Mouse (Mus musculus) myocyte (in vitro differentiated cells): ENCODE data around the gene Lca5l. TPM values are rescaled to one million over a fixed set of nuclear protein-coding genes. Genes with fewer than 3 reads are reported as not detected.

Source experiments
- H3K27me3 ChIP-seq: one replicate; pipeline ENCODE4 v1.6.1; 2011; ENCODE audit not compliant: control insufficient read depth, insufficient read depth, insufficient read length
- H3K36me3 ChIP-seq: one replicate; pipeline ENCODE4 v1.6.1; 2011; ENCODE audit not compliant: control insufficient read depth, insufficient read depth
- H3K4me2 ChIP-seq: one replicate; pipeline ENCODE4 v1.6.1; 2011; ENCODE audit warnings: low read depth, control low read depth
- H3K4me3 ChIP-seq: one replicate; pipeline ENCODE4 v1.5.1; 2011; ENCODE audit warnings: mild to moderate bottlenecking, control low read depth, moderate library complexity
- H3K79me2 ChIP-seq: one replicate; pipeline ENCODE4 v1.6.1; 2011; ENCODE audit not compliant: control insufficient read depth, insufficient read depth
- H3ac ChIP-seq: one replicate; pipeline ENCODE4 v1.6.1; 2011; ENCODE audit not compliant: control insufficient read depth, insufficient read length
- CEBPB ChIP-seq: IDR thresholded peaks from 2 replicates; pipeline ENCODE4 v1.6.1; 2011; ENCODE audit warnings: mild to moderate bottlenecking, moderate library complexity; ENCODE audit not compliant: poor library complexity, insufficient read depth, severe bottlenecking
- E2F4 ChIP-seq: IDR thresholded peaks from one replicate; pipeline ENCODE4 v1.6.1; 2011; ENCODE audit warnings: mild to moderate bottlenecking, control low read depth, moderate library complexity; ENCODE audit not compliant: insufficient read depth
- MAX ChIP-seq: IDR thresholded peaks from one replicate; pipeline ENCODE4 v1.6.1; 2011; ENCODE audit warnings: low read depth, mild to moderate bottlenecking, control low read depth
- MYOD1 ChIP-seq, 3 experiments: IDR thresholded peaks; one replicate each; pipeline ENCODE4 v1.6.1; 2011; ENCODE audit warnings: control low read depth in 2 of 3, low read depth in 2 of 3, mild to moderate bottlenecking in 2 of 3, moderate library complexity in 1 of 3; ENCODE audit not compliant: insufficient read length in 2 of 3, control insufficient read depth in 1 of 3
- MYOG ChIP-seq, 3 experiments: IDR thresholded peaks; one replicate each; pipeline ENCODE4 v1.6.1; 2011; ENCODE audit warnings: control low read depth in 2 of 3, low read depth in 2 of 3, mild to moderate bottlenecking in 2 of 3; ENCODE audit not compliant: insufficient read length in 2 of 3, control insufficient read depth in 1 of 3, insufficient read depth in 1 of 3
- POLR2A ChIP-seq: IDR thresholded peaks from one replicate; pipeline ENCODE4 v1.6.1; 2011; ENCODE audit warnings: low read depth, mild to moderate bottlenecking, control low read depth, moderate library complexity; ENCODE audit not compliant: insufficient read length
- POLR2AphosphoS2 ChIP-seq: IDR thresholded peaks from one replicate; pipeline ENCODE4 v1.6.1; 2011; ENCODE audit warnings: low read depth, control low read depth; ENCODE audit not compliant: insufficient read length
- REST ChIP-seq: IDR thresholded peaks from one replicate; pipeline ENCODE4 v1.6.1; 2011; ENCODE audit warnings: mild to moderate bottlenecking, control low read depth, moderate library complexity; ENCODE audit not compliant: insufficient read depth, insufficient read length
- SRF ChIP-seq: IDR thresholded peaks from one replicate; pipeline ENCODE4 v1.6.1; 2011; ENCODE audit warnings: low read depth; ENCODE audit not compliant: control insufficient read depth, insufficient read length
- TCF12 ChIP-seq: IDR thresholded peaks from one replicate; pipeline ENCODE4 v1.6.1; 2011; ENCODE audit warnings: mild to moderate bottlenecking, control low read depth; ENCODE audit not compliant: poor library complexity, insufficient read depth, severe bottlenecking
- TCF3 ChIP-seq: IDR thresholded peaks from one replicate; pipeline ENCODE4 v1.6.1; 2011; ENCODE audit warnings: low read depth, control low read depth; ENCODE audit not compliant: insufficient read length
- USF1 ChIP-seq: IDR thresholded peaks from one replicate; pipeline ENCODE4 v1.6.1; 2011; ENCODE audit warnings: low read depth, mild to moderate bottlenecking, control low read depth, moderate library complexity
- polyA plus RNA-seq: library from polyadenylated mRNA; unstranded; fragments of >200 nt; fragmentation: generic; extraction: Trizol; gene quantifications from one replicate; pipeline ENCODE4 v1.2.1, GENCODE M21; 2012; ENCODE audit warnings: missing spikeins

Gene Lca5l
- polyA plus RNA-seq, 1 experiment: 0.18 TPM

DNA sequence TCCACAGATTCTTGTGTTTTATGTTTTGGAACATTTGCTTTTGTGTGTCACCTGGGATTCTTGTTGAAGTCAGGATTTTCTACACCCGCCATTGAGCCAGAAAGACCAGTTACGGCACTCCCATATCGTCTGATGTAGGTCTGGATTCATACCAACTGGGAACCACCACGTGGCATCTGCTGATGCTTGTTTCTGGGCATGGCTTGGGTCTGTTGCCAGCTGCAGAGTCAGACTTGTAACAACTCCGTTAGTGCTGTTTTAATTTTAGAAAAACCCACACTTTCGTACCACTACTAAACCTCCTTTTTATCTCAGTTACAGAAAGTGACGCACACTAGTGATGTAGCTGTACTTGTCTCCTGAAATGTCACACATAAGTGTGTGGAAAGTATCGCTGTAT is 36.1 kb downstream of the Lca5l start:
- Histone ChIP-seq H3K27me3 (no peaks in the 10 kb centered on the region), H3K4me3 (no peak overlapping the region), H3K36me3 (no peaks in the 10 kb centered on the region), H3K79me2 (no peaks in the 10 kb centered on the region), H3K4me2 (no peak overlapping the region), H3ac (no peak overlapping the region)
- no peak for TF ChIP-seq TCF3
- TF ChIP-seq E2F4: no peak
- no peak for TF ChIP-seq MYOD1 (IDR thresholded peaks at IDR 0.05; ENCODE audit: control insufficient read depth in 1 of 3, insufficient read length in 2 of 3, low read depth in 2 of 3)
- TF ChIP-seq MYOG (IDR thresholded peaks at IDR 0.05; ENCODE audit: control insufficient read depth in 1 of 3, insufficient read depth in 1 of 3, insufficient read length in 2 of 3, low read depth in 2 of 3): no peak
- no peak for TF ChIP-seq MAX
- no peak for TF ChIP-seq TCF12
- TF ChIP-seq REST: no peak
- no peak for TF ChIP-seq POLR2A
- no peak for TF ChIP-seq POLR2AphosphoS2
- no peak for TF ChIP-seq CEBPB
- TF ChIP-seq USF1: no peak
- no peak for TF ChIP-seq SRF

- Histone ChIP-seq H3K36me3 (no peaks in the 10 kb centered on the region), H3K27me3 (no peaks in the 10 kb centered on the region)
- no peak for TF ChIP-seq SRF
- TF ChIP-seq POLR2A: no peak
- TF ChIP-seq CEBPB: no peak
- TF ChIP-seq E2F4: no peak
- no peak for TF ChIP-seq MYOD1 (IDR thresholded peaks at IDR 0.05; ENCODE audit: control insufficient read depth in 1 of 3, insufficient read length in 2 of 3, low read depth in 2 of 3)
- TF ChIP-seq USF1: no peak
- TF ChIP-seq REST: no peak
- TF ChIP-seq MYOG (IDR thresholded peaks at IDR 0.05; ENCODE audit: control insufficient read depth in 1 of 3, insufficient read depth in 1 of 3, insufficient read length in 2 of 3, low read depth in 2 of 3): no peak
- TF ChIP-seq TCF3: no peak
- TF ChIP-seq MAX: no peak
- TF ChIP-seq POLR2AphosphoS2: no peak
- TF ChIP-seq TCF12: no peak
Measured at GRCm38 (mm10) chr16:96154476-96154875, 37.6 kb downstream of the Lca5l start.

DNA sequence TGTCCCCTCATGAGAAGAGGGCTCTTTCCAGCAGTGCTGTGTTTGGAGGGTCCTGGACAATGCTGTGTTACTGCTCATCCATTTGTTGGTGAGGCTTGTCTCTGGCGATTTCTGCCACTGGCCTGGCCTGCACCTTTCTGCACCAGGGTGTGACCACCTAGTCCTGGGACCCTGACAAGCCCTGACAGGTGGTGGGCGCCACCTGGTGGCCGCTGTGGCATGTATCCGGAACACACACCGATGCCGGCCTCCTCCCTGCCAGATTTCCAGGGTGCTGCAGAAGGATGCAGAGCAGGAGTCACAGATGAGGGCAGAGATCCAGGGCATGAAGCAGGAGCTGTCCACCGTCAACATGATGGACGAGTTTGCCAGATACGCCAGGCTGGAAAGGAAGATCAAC is 40.5 kb downstream of the Lca5l start:
- Histone ChIP-seq H3K27me3 (no peaks in the 10 kb centered on the region), H3K79me2 (peaks cover 34% of the 10 kb centered on the region), H3K4me2 (peak overlapping the region; percentile 71), H3K36me3 (no peaks in the 10 kb centered on the region), H3K4me3 (no peak overlapping the region), H3ac (no peak overlapping the region)
- TF ChIP-seq CEBPB (no peak), TCF3 (peak; percentile 14), E2F4 (no peak), MAX (no peak), TCF12 (no peak), MYOG (IDR thresholded peaks at IDR 0.05; ENCODE audit: control insufficient read depth in 1 of 3, insufficient read depth in 1 of 3, insufficient read length in 2 of 3, low read depth in 2 of 3) (peak in 1 of 3 experiments; percentile 34), POLR2A (no peak), POLR2AphosphoS2 (no peak), MYOD1 (IDR thresholded peaks at IDR 0.05; ENCODE audit: control insufficient read depth in 1 of 3, insufficient read length in 2 of 3, low read depth in 2 of 3) (peak in 2 of 3 experiments; percentile 54 to 73), SRF (peak; percentile 27), REST (no peak)

More at GRCm38 (mm10) chr16:96154476-96154875, 37.6 kb downstream of the Lca5l start:
- Histone ChIP-seq H3ac (no peak overlapping the region), H3K79me2 (peaks cover 11% of the 10 kb centered on the region), H3K4me2 (no peak overlapping the region), H3K4me3 (no peak overlapping the region)

DNA sequence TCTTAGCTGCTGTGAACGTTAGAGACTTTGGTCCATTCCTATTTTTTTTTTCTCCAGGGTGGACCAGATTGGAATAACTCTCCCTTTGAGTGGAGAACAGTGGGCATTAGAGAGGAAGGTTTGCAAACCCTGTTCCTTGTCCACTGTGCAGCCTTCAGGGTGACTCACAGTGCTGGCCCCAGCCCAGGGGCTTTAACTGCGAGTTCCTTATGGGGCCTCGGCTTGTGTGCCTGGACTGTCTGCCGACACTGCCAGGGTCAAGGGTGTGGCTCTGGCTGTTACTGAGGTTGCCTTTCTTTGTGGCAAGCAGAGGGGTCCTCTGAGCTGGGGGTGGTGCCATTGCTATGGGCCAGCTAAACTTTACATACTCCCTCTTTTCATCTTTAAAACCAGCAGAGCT is 41.1 kb downstream of the Lca5l start:
- Histone ChIP-seq H3K36me3 (no peaks in the 10 kb centered on the region), H3K4me3 (no peak overlapping the region), H3K4me2 (peak overlapping the region; percentile 71), H3ac (no peak overlapping the region), H3K27me3 (no peaks in the 10 kb centered on the region), H3K79me2 (peaks cover 39% of the 10 kb centered on the region)
- TF ChIP-seq USF1 (no peak), MYOD1 (IDR thresholded peaks at IDR 0.05; ENCODE audit: control insufficient read depth in 1 of 3, insufficient read length in 2 of 3, low read depth in 2 of 3) (peak in 1 of 3 experiments; percentile 3)

DNA sequence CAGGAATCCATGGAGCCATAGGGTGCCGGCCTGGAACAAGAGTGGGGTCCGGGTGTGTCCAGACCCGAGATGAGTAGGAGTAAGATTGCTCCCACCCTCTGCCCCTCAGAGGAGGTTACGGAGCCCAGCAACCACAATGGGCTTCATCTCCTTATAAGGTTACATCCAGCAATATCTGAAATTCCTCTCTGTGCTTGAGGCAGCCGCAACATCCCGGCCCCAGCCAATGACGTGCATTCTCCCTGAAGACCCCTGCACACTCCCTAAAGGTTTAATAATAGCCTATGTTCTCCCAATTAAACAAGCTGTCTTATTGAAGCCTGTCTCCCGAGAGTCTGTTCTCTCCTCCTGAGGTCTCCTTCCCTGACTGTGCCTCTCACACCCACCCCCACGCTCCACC is 42.8 kb downstream of the Lca5l start:
- H3K27me3 ChIP-seq: no peaks in the 10 kb centered on the region
- no peaks in the 10 kb centered on the region for H3K36me3 ChIP-seq
- TF ChIP-seq SRF (peak; percentile 82), REST (no peak)
- peaks cover 44% of the 10 kb centered on the region for H3K79me2 ChIP-seq
- no peak overlapping the region for H3K4me3 ChIP-seq
- H3K4me2 ChIP-seq: peak overlapping the region; percentile 67
- H3ac ChIP-seq: no peak overlapping the region
